In the genomic region with DNA sequence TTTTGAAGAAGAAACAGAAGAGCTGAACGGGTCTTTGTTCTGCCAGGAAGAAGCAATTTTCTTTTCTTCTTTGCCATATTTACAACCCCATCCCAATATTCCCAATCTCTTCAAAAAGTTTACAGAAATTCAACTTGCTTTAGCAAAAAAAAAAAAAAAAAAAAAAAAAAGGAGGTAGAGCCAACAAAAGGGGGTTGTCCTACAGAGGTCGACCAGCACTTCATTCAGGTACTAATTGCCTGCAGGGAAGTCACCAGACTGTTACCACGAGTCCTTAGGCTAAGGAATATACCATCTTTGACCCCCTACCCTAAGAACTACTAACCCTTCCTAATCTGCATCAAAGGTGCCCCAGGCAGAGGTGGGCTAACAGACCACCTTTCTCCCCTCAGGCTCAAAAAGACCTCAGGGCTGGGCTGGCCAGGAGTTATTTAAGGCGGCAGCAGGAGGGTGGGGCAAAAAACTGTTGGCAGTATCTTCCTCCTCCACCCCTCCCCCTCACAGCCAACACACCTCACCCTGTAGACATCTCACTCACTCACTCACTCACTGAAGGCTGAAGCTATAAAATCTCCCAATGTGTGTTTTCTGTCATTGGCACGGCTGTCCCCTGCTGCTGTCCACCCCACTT, we compare ENCODE assay signal across 8 mouse cellular contexts. TPM values are rescaled to one million over a fixed set of nuclear protein-coding genes. Genes with fewer than 3 reads are reported as not detected.
DNase-seq lines count a peak whose midpoint lies in the region; ATAC-seq lines count a peak whose summit lies in the region.

No protein-coding gene starts in this region.

- peak; percentile 22 for DNase-seq in thymus, postnatal 4 days
- no peak for DNase-seq in thymus, postnatal 0 days (ENCODE audit: low spot score)
- no peak for DNase-seq in frontal cortex, postnatal 25 days (ENCODE audit: low spot score in 2 of 2)
- DNase-seq in urinary bladder, adult 2 months (ENCODE audit: low spot score) = no peak
- DNase-seq in adrenal gland, postnatal 36 days = no peak

- peak overlapping the region; percentile 78; the same call in 1 of the 2 replicates for H3K9ac ChIP-seq in embryonic facial prominence, embryonic 13.5 days
- peak overlapping the region; percentile 92 for H3K9ac ChIP-seq in hindbrain, embryonic 13.5 days

- WGBS in embryonic facial prominence, embryonic 13.5 days = 15% methylated on average over 5 of the region's 5 CpGs
- WGBS in hindbrain, embryonic 13.5 days = 29% methylated on average over 5 of the region's 5 CpGs

- H3K9me3 ChIP-seq in embryonic facial prominence, embryonic 13.5 days = peaks cover 6% of the 10 kb centered on the region; the same call in 1 of the 2 replicates
- no peaks in the 10 kb centered on the region for H3K9me3 ChIP-seq in hindbrain, embryonic 13.5 days

- no peak for ATAC-seq in embryonic facial prominence, embryonic 13.5 days (ENCODE audit: insufficient number of reproducible peaks, insufficient read depth, low FRiP score, low TSS enrichment, low read depth)
- ATAC-seq in hindbrain, embryonic 13.5 days (ENCODE audit: low FRiP score) = no peak
- ATAC-seq in megakaryocyte progenitor cell, adult 5-6 weeks (replicated peaks; ENCODE audit: poor library complexity) = peak; percentile 29; the same call in 1 of the 2 replicates

- no peaks in the 10 kb centered on the region for H3K36me3 ChIP-seq in embryonic facial prominence, embryonic 13.5 days
- no peaks in the 10 kb centered on the region for H3K36me3 ChIP-seq in hindbrain, embryonic 13.5 days

- H3K27me3 ChIP-seq in embryonic facial prominence, embryonic 13.5 days = no peaks in the 10 kb centered on the region
- H3K27me3 ChIP-seq in hindbrain, embryonic 13.5 days = no peaks in the 10 kb centered on the region

- no peak overlapping the region for H3K27ac ChIP-seq in embryonic facial prominence, embryonic 13.5 days
- peak overlapping the region; percentile 94 for H3K27ac ChIP-seq in hindbrain, embryonic 13.5 days

- peak overlapping the region; percentile 89 for H3K4me2 ChIP-seq in embryonic facial prominence, embryonic 13.5 days
- peak overlapping the region; percentile 67 for H3K4me2 ChIP-seq in hindbrain, embryonic 13.5 days

- peaks cover 21% of the 10 kb centered on the region for H3K4me1 ChIP-seq in embryonic facial prominence, embryonic 13.5 days
- peaks cover 30% of the 10 kb centered on the region for H3K4me1 ChIP-seq in hindbrain, embryonic 13.5 days (replicated peaks)

- H3K4me3 ChIP-seq in embryonic facial prominence, embryonic 13.5 days = peak overlapping the region; percentile 73
- peak overlapping the region; percentile 84 for H3K4me3 ChIP-seq in hindbrain, embryonic 13.5 days

RNA-seq across cellular contexts. Expression of a gene that starts 1.8 kb away (rescaled TPM):
- polyA plus RNA-seq in thymus, postnatal 0 days (2015; fragmentation: Nextera tagmentation; extraction: Ambion mirVana) = 15.8 and 16.1 TPM in 2 replicates
- polyA plus RNA-seq in embryonic facial prominence, embryonic 13.5 days (2015; fragmentation: Nextera tagmentation; extraction: Ambion mirVana) = 37.7 and 47.6 TPM in 2 replicates
- polyA plus RNA-seq in hindbrain, embryonic 13.5 days (2015; fragmentation: Nextera tagmentation; extraction: Ambion mirVana) = 96.3 and 100 TPM in 2 replicates
- 2.5 and 3.3 TPM in 2 replicates for total RNA-seq in megakaryocyte progenitor cell, adult 5-6 weeks (2015)
- total RNA-seq in megakaryocyte progenitor cell, adult 5-6 weeks (2017) = 0.42 and 8.7 TPM in 2 replicates
- polyA plus RNA-seq in urinary bladder, adult 2 months (2012; rRNA removed) = 313 and 368 TPM in 2 replicates
- total RNA-seq in adrenal gland, postnatal 36 days (2021) = 100 to 1,000 TPM in 1 of 2 experiments, 10 to 100 TPM in 1; 90.0 to 111 TPM
